Mouse (Mus musculus) midbrain, embryonic 16.5 days (tissue): ENCODE data around the gene Phgr1. TPM values are rescaled to one million over a fixed set of nuclear protein-coding genes. Genes with fewer than 3 reads are reported as not detected.
A peak's percentile ranks its signal among the peaks of the same experiment; 100 is the strongest.

Source experiments
- ATAC-seq: fragments of 200-750 bp; cut with Nextera tagmentation; 2 replicates; pipeline ENCODE4 v1.8.0; 2017; ENCODE audit warnings: moderate TSS enrichment
- H3K27ac ChIP-seq: fragments of 300-500 bp; sonication (generic); 2 replicates; pipeline ENCODE4 v1.5.1; 2014; ENCODE audit warnings: mild to moderate bottlenecking, low read length, mixed read lengths
- H3K27me3 ChIP-seq: fragments of 300-500 bp; sonication (generic); 2 replicates; pipeline ENCODE4 v1.6.1; 2014; ENCODE audit warnings: low read depth, low read length, mixed read lengths; ENCODE audit not compliant: control insufficient read depth, insufficient read depth
- H3K36me3 ChIP-seq: fragments of 300-500 bp; sonication (generic); 2 replicates; pipeline ENCODE4 v1.6.1; 2014; ENCODE audit warnings: mild to moderate bottlenecking, low read length, moderate library complexity, mixed read lengths; ENCODE audit not compliant: control insufficient read depth, insufficient read depth
- H3K4me1 ChIP-seq: fragments of 300-500 bp; sonication (generic); 2 replicates; pipeline ENCODE4 v1.6.1; 2014; ENCODE audit warnings: mild to moderate bottlenecking, low read length, mixed read lengths; ENCODE audit not compliant: control insufficient read depth, insufficient read depth
- H3K4me2 ChIP-seq: fragments of 300-500 bp; sonication (generic); 2 replicates; pipeline ENCODE4 v1.6.1; 2014; ENCODE audit warnings: mild to moderate bottlenecking, low read length, mixed read lengths
- H3K4me3 ChIP-seq: fragments of 300-500 bp; sonication (generic); 2 replicates; pipeline ENCODE4 v1.5.1; 2014; ENCODE audit warnings: low read depth, mild to moderate bottlenecking, low read length, moderate library complexity, mixed read lengths
- H3K9ac ChIP-seq: fragments of 300-500 bp; sonication (generic); 2 replicates; pipeline ENCODE4 v1.6.1; 2014; ENCODE audit warnings: low read depth, low read length, mixed read lengths
- H3K9me3 ChIP-seq: fragments of 300-500 bp; sonication (generic); replicated peaks from 2 replicates; pipeline ENCODE4 v1.6.1; 2014; ENCODE audit warnings: mild to moderate bottlenecking, low read length, mixed read lengths; ENCODE audit not compliant: control insufficient read depth, poor library complexity, severe bottlenecking
- WGBS: fragments of 180-500 bp; shearing (Covaris S2); extraction: QIAGEN DNeasy Blood & Tissue Kit; methylation state at CpG from one replicate; pipeline ENCODE4 v1.1.7; 2014; 5-methylcytosine and 5-hydroxymethylcytosine counted together
- polyA plus RNA-seq: library from polyadenylated mRNA; unstranded; fragments of >200 nt; fragmentation: Nextera tagmentation; extraction: Ambion mirVana; gene quantifications from 2 replicates; pipeline ENCODE4 v1.2.1, GENCODE M21; 2015

The Phgr1 gene
- polyA plus RNA-seq, 1 experiment from 2014 or later, result not detected

DNA sequence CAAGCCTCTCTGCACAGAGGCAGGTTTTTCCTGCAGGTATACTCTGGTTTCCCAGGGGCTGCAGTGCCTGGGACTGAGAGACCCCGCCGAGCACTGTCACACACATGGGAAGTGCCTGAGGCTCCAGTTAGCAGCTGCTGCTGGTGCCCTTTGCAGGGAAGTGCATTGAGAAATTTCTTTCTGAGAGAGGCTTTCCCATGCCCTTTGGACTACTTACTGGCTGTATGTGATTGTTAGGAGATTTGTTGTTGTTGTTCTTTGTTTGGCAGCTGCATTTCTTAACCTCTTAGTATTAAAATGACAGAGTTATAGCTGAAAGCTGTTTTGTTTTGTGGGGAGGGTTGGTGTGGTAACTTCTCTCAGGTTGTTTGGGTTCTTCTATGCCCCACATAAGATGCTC lies 38.3 kb downstream of the Phgr1 start:
- H3K4me1 ChIP-seq, result peaks cover 11% of the 10 kb centered on the region
- no peak overlapping the region for H3K4me3 ChIP-seq
- H3K9me3 ChIP-seq, result no peaks in the 10 kb centered on the region
- H3K27ac ChIP-seq, result no peak overlapping the region
- no peaks in the 10 kb centered on the region for H3K36me3 ChIP-seq
- 30% methylated on average over 2 of the region's 2 CpGs for WGBS
- H3K9ac ChIP-seq, result no peak overlapping the region
- ATAC-seq, result no peak
- no peak overlapping the region for H3K4me2 ChIP-seq
- no peaks in the 10 kb centered on the region for H3K27me3 ChIP-seq

DNA sequence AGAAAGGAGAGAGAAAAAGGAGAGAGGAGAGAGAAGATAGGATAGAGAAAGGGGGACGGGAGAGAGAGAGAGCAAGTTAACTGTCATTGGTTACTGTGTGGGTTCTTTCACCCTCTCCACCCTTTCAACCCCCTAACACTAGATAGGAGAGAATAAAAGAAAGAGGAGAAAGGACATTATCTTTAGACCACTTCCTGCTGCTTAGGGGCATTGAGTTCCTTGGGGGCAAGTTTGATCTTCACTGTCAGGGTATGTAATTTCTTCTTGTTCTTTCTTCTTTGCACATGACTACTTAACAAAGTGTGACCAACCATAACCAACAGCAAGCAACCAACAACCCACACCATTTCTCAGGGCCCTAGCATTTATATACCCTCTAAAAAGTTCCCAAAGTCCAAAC lies 40.2 kb downstream of the Phgr1 start:
- H3K27me3 ChIP-seq, result no peaks in the 10 kb centered on the region
- no peak for ATAC-seq
- WGBS, result 75% methylated on average over 1 of the region's 1 CpGs
- H3K9ac ChIP-seq, result no peak overlapping the region
- H3K4me3 ChIP-seq, result no peak overlapping the region
- H3K27ac ChIP-seq, result no peak overlapping the region
- no peak overlapping the region for H3K4me2 ChIP-seq
- H3K9me3 ChIP-seq, result no peaks in the 10 kb centered on the region
- peaks cover 11% of the 10 kb centered on the region for H3K4me1 ChIP-seq
- H3K36me3 ChIP-seq, result no peaks in the 10 kb centered on the region

DNA sequence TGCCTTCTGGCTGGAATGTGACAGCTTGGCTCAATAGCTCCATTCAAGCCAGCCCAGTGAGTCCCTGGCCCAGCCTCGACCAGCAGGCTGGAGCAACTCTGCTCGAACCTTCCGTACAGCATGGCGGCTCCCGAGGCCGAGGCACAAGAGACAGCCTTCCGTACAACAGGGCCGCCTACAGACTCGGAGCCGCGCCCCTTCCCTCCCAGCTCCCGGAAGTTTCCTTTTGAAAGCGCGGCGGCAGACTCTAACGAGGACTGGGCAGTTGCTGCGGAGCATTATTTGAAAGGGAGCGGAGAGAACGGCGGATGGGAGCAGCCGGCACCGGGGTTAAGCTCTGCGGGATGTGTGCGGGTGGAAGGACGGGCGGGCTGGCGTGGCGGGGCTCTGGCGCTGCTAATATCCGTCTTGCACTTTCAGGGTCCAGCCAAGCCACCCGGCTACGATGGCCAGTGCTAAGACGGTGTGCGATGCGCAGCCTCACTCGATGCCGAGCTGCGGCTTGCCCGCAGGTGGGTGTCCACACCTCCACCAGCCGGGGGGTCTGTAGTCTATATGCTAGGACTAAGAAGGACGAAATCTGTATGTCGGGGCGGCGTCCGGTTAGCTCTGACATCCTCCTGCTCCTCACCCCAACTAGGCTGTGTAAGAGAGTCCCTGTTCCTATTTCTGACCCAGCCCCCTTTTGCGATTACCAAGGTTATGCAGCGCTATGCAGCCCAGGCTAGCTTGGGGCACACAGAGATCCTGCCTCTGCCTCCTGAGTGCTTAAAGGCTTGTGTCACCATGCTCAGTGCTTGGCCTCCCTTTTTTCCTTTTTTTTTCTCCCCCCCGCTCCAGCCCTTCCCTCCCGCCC lies 41.6 kb downstream of the Phgr1 start, which contains the start of gene Knstrn:
Gene Knstrn, plus strand, starts transcription at position 23 of the 856 bp plus-strand sequence.
- Histone ChIP-seq H3K27me3 (no peaks in the 10 kb centered on the region), H3K4me2 (peak within 1 kb of the TSS; percentile 97), H3K9me3 (no peaks in the 10 kb centered on the region), H3K9ac (peak within 1 kb of the TSS; percentile 64), H3K4me3 (peak within 1 kb of the TSS; percentile 67), H3K4me1 (peaks cover 11% of the 10 kb centered on the region), H3K36me3 (no peaks in the 10 kb centered on the region), H3K27ac (no peak within 1 kb of the TSS)
- WGBS, result 1% methylated on average over 49 of the region's 49 CpGs
- ATAC-seq, result peak; percentile 97

DNA sequence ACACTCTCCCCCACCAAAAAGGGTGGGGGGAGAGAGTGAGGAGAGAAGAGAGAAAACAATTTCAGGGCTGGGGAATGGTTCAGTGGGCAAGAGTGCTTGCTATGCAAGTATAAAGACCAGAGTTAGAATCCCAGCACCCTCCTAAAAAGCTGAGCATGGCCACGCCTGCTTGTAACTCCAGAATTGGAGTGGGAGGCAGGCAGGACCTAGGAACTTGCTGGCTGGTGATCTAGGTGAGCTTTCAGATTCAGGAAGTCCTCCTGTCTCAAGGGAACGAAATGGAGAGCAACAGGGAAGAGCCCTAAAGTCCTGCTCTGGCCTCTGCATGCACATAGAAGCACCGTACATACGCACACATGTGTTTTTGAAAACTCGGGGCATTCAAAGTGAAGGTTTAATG lies 50.2 kb downstream of the Phgr1 start:
- H3K27ac ChIP-seq, result no peak overlapping the region
- H3K36me3 ChIP-seq, result 0 out of 2 replicates have a peak, but pooled peaks cover 2% of the 10 kb centered on the region
- no peak overlapping the region for H3K4me2 ChIP-seq
- H3K4me3 ChIP-seq, result no peak overlapping the region
- no peaks in the 10 kb centered on the region for H3K4me1 ChIP-seq
- ATAC-seq, result no peak
- WGBS, result 97% methylated on average over 5 of the region's 5 CpGs
- no peak overlapping the region for H3K9ac ChIP-seq
- H3K27me3 ChIP-seq, result no peaks in the 10 kb centered on the region
- peaks cover 3% of the 10 kb centered on the region; the same call in 1 of the 2 replicates for H3K9me3 ChIP-seq

DNA sequence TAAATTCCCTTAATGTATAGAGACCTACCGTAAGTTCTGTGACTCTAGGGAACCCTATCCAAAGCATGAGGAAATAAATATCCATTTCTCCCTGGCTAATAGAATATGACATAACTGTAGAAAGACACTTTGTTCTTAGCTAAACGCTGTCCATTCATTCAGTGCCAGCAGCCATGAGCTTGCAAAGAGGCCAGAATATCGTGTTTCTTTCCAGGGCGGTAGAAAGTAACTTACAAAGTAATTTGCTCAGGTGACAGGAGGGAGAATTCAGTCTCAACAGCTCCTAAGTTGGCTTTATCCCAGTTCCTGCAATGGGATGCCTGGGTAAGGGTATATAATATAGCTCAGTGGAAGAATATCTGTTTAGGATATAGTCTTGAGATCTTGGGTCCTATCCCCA lies 51.8 kb downstream of the Phgr1 start:
- no peaks in the 10 kb centered on the region for H3K27me3 ChIP-seq
- H3K27ac ChIP-seq, result no peak overlapping the region
- no peak overlapping the region for H3K4me2 ChIP-seq
- H3K9ac ChIP-seq, result no peak overlapping the region
- peaks cover 3% of the 10 kb centered on the region; the same call in 1 of the 2 replicates for H3K9me3 ChIP-seq
- ATAC-seq, result no peak
- H3K4me3 ChIP-seq, result no peak overlapping the region
- H3K4me1 ChIP-seq, result no peaks in the 10 kb centered on the region
- 0 out of 2 replicates have a peak, but pooled peaks cover 2% of the 10 kb centered on the region for H3K36me3 ChIP-seq
- WGBS, result 97% methylated on average over 4 of the region's 4 CpGs

Other genes with a start within 250 kb of the Phgr1 start
- 1.2 and 2.0 TPM in 2 replicates for gene Bmf, start 223.1 kb upstream of the Phgr1 start, polyA plus RNA-seq
- 7.0 and 8.8 TPM in 2 replicates for gene Bub1b, start 174.6 kb upstream of the Phgr1 start, polyA plus RNA-seq
- 62.7 and 65.5 TPM in 2 replicates for gene Pak6, start 109.5 kb upstream of the Phgr1 start, polyA plus RNA-seq
- not detected in 2 replicates for gene Ankrd63, start 68.8 kb upstream of the Phgr1 start, polyA plus RNA-seq
- gene Plcb2, start 44.3 kb upstream of the Phgr1 start, polyA plus RNA-seq, result 0.44 and 0.50 TPM in 2 replicates
- gene Inafm2, start 27.0 kb upstream of the Phgr1 start, polyA plus RNA-seq, result 17.9 and 18.9 TPM in 2 replicates
- 1.2 and 1.6 TPM in 2 replicates for gene Ccdc9b, start 10.1 kb upstream of the Phgr1 start, polyA plus RNA-seq
- 72.3 and 77.0 TPM in 2 replicates for gene Disp2, start 7.0 kb downstream of the Phgr1 start, polyA plus RNA-seq
- 13.8 TPM in 2 replicates for gene Knstrn, start 41.2 kb downstream of the Phgr1 start, polyA plus RNA-seq
- 38.6 and 46.3 TPM in 2 replicates for gene Ivd, start 89.2 kb downstream of the Phgr1 start, polyA plus RNA-seq
- 6.4 and 6.9 TPM in 2 replicates for gene Bahd1, start 127.6 kb downstream of the Phgr1 start, polyA plus RNA-seq
- gene Chst14, start 153.7 kb downstream of the Phgr1 start, polyA plus RNA-seq, result 4.6 and 4.7 TPM in 2 replicates